Mouse (Mus musculus) frontal cortex, postnatal 25 days (tissue): ENCODE measurements around the gene Pcsk5.

Experiments used
- DNase-seq, 2 experiments: peaks; one replicate each; pipeline ENCODE4 v3.0.0; 2022; ENCODE audit warnings: low spot score in 2 of 2

The Pcsk5 gene

DNA sequence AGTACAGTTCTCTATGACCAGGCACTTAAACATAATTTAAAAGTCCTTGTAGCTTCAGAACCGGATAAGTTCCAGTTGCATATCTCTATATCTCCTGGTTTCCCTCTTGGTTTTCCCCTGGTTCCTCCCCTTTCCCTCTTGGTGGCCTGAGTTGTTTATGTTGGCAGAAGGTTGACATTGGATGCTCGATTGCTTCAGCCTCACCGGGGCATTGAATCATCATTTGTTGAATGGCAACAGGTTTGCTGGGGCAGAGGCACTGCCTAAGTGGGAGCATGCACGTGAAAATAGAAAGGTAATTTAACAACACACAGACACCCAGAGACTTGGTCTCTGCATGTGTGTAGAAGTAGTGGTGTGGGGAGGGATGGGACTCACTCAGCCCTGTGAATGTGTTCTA lies 436.9 kb downstream of the Pcsk5 start:
- DNase-seq = no peak

GRCm38 (mm10) chr19:17399965-17400364 lies 437.5 kb downstream of the Pcsk5 start:
- DNase-seq = no peak

DNA sequence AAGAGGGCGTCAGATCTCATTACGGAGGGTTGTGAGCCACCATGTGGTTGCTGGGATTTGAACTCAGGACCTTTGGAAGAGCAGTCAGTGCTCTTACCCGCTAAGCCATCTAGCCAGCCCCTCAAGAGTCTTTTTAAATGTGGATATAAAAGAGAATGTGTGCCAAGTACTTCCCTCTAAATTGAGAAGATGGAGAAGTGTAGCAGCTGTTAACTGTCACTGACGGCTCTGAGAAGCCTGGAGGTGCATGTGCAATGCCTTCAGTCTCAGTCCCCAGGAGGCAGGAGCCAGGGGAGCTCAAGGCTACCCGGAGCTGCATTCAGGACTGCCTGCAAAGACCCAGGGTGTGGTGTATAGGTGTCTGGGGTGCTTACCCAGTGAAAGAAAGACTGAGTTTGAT lies 439.5 kb downstream of the Pcsk5 start:
- DNase-seq = no peak

- no peak for DNase-seq
These were observed 440.6 kb downstream of the Pcsk5 start for GRCm38 (mm10) chr19:17396802-17397201.

DNA sequence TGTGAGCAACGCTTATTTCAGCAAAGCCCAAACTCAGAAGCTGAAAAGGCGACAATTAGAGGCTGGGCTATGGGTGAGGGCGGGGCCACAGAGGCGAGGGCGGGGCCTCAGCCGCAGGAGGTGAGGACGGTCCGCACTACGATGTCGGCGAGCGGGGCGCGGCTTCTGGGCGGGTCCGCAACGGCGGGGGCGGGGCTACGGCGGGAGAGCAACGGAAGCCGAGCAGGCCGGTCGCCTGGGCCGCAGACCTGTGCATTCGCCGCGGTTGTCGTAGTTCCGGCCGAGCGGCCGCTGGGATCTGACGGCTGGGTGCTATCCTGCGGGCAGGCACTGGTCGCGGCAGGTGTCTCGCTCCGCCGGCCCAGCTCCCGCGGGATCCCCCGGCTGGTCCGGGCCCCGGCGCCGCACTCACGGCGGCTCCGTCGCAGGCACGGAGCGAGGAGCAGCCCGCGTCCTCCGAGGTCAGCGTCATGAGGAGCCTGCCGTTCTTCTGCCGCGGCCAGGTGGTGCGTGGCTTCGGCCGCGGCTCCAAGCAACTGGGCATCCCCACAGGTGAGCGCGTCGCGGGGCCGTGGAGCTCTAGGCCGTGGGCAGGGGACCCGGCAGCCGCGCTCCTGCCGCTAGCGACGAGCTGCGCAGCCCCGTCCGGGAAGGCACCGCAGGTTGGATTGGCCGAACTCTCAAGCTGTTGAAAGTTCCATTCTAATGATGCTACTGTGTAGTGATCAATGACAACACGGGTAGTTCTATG lies 443.4 kb downstream of the Pcsk5 start, which contains the start of gene Rfk:
Rfk (plus strand) TSS at position 203 of the 751 bp plus-strand sequence.
- DNase-seq = peak; percentile 64 to 77

DNA sequence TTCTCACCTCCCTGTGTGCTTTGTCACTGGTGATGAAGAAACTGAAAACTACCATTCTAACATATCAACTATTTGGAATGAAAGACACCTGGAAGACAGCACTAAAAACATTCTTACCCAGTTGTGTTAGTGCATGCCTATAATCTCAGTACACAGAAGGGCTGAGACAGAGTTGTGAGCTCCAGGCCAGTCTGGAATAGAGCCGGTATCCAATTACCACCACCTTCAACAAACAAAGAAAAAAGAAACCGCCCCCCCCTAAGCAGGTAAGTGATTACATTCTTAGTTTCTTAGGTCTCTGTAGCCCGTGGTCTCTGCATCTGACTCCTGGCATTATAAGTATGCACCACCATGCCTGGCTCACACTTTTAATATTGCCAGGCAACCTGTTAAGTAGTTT lies 444.6 kb downstream of the Pcsk5 start:
- DNase-seq = no peak

- DNase-seq = no peak
These were observed 449.0 kb downstream of the Pcsk5 start for GRCm38 (mm10) chr19:17388404-17388803.

DNA sequence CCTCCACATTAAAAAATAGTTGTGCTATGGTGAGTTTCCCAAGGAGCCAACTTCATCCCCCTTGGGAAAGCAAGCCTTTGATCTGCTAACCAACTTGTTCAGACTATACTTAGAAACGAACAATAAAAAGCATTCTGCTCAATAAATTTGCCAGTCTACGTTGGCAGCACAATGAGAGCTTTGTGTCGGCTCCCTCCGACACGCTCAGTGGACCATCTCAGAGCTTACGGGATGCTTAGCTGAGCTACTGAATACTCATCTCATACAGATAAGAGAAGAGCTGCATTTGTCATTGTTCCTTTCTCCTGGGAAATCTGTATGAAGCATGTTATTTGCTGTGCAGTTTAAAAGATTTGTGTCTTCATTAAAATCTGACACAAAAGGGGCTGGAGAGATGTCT lies 451.0 kb downstream of the Pcsk5 start:
- no peak for DNase-seq

DNA sequence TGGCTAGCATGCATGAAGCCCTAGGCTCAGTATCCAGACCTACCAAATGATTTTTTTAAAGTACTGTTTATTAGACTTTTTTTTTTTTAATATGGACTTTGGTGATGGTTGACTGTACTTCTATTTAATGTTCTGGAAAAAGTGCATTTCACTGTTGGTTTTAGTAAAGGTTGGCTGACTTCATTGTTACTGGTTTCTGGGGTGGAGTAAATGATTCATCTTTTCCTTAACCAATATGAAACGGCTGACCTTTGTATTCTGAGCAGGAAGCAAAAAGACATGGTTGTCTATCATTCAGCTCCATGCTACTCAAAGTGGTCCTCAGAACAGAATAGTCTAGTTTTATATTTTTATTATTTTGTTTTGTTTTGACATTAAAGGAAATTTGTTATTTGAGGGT lies 452.0 kb downstream of the Pcsk5 start:
- no peak for DNase-seq

DNA sequence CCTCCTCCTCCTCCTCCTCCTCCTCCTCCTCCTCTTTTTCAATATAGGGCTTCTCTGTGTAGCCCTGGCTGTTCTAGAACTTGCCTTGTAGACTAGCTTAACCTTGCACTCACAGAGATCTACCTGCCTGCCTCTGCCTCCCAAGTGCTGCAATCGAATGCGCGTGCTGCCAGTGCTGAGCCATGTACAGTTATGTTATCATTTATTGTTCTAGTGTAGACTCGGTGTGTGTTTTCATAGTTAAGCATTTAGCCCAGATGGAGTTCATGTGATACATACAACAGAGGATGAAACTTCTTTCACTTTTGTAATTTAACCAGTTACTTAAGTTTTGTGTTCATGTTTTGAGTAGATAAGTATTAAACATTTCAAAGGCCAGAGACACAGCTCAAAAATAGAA lies 452.4 kb downstream of the Pcsk5 start:
- DNase-seq = no peak

DNA sequence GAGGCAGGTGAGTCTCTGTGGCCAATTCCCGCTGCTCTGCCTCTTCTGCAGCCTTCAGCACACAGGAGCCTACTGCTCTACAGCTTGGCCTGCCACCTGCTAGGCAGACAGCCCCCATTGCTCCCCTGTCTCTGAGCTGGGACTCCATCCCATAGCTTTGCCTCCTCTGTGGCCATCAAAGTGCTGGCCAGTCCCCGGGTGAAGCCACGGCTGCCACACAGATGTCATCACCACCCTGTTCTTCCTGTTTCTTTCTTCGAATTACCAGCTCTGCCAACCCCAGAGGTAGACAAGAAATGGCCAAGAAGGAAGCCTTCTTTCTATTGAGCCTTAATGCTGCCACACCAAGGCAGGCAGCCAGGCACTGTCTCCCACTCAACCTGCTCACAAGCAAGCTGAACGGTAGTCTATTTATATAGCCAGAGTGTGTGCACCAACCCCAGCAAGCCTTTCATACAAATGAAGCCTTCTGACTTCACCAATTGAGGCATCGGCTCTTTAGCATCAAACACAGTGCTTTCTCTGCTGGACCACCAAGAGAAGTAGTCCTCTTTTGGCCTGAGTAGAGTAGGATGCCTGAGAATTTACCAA lies 454.5 kb downstream of the Pcsk5 start:
- no peak for DNase-seq
